Mouse (Mus musculus): ENCODE measurements at regions not wholly inside any gene's neighbourhood (a gene's known extent, or its start where the extent isn't known, plus 50 kb on each side); places are given as distances from the start of the nearest gene placed in this dataset.
A peak's percentile ranks its signal among the peaks of the same experiment; 100 is the strongest.

DNA sequence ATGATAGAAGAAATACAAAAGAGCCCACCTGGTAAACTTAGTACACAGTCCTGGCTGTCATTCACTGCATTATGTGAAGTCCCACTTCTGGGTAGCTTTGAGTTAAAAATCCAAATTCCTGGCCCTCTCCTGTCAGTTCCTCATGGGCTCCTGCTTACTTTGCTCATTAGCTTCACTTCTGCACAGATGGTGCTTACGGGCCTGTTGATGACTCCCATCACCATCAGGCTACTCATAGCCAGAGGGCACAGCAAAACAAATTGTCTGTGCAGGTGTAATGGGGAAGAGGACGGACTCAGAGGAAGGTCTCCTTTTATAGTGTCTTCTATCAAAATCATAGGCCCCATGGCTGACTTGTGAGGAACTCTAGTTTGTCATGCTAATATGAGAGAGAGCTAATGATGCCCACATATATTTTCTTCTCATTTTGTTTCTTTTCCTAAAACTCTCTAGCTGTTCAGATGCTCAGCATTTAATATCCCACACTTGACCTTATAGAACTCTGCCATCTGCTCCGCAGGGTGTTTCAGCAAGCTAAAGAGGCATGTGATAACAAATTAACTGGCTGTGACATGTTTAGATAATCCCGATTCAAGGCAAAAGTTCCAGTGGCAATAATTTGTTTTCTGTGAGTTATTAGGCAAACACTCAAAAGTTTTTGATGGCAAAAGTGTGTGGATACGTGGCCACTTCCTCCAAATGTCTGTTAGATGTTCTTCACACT lies 536.5 kb upstream of the Slit2 start:
- H3K9ac ChIP-seq, result no peak overlapping the region
- no peaks in the 10 kb centered on the region for H3K9me3 ChIP-seq
- WGBS, result 39% methylated on average over 5 of the region's 5 CpGs
- no peak overlapping the region for H3K4me3 ChIP-seq
- H3K27me3 ChIP-seq, result no peaks in the 10 kb centered on the region
- no peak for ATAC-seq (ENCODE audit: borderline replicate concordance, extremely low read depth, low FRiP score, low TSS enrichment)
- no peak overlapping the region for H3K4me2 ChIP-seq
- H3K4me1 ChIP-seq, result no peaks in the 10 kb centered on the region
- no peaks in the 10 kb centered on the region for H3K36me3 ChIP-seq
- H3K27ac ChIP-seq, result no peak overlapping the region

DNA sequence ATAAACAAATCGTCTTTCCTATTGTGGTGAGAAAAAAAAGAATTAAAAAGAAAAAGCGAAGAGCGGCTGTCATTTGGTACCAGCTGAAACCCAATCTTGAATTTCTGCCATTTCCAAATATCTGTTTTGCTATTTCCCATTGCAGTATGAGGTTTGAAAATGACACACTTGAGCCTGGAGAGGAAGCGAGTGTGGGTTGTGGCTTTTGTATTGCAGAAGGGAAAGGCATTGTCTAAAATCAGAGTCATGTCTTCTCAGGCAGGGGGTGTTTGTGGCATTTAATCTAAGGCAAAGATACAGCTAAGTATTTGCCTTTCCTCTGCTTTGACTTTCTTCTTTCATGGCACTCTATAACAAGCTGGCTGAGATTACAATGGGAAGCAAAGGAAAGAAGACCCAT lies 518.1 kb upstream of the Slit2 start:
- H3K27ac ChIP-seq, result no peak overlapping the region
- H3K9me3 ChIP-seq, result no peaks in the 10 kb centered on the region
- no peak overlapping the region for H3K4me3 ChIP-seq
- no peaks in the 10 kb centered on the region for H3K36me3 ChIP-seq
- WGBS, result 78% methylated on average over 4 of the region's 4 CpGs
- H3K4me2 ChIP-seq, result no peak overlapping the region
- H3K4me1 ChIP-seq, result no peaks in the 10 kb centered on the region
- no peaks in the 10 kb centered on the region for H3K27me3 ChIP-seq
- H3K9ac ChIP-seq, result no peak overlapping the region
- no peak for ATAC-seq (ENCODE audit: borderline replicate concordance, extremely low read depth, low FRiP score, low TSS enrichment)

DNA sequence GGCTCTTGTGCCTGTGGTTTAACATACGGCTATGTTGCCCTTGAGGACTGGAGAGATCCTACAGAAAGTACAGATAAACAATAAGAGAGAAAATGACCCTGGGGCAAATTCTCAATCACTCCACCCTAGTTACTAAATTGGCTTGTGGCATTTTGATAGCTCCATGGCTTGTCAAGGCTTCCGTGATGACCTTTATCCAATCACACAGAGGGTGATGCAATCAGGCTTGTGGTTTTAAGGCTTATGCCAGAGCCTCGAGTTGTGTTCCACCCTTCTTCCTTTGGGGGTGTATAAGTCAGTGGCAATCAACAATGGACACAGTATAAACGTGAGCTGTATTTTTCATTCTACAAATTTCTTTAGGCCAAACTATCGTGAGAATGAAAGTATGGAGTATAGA lies 513.5 kb upstream of the Slit2 start:
- WGBS, result 64% methylated on average over 5 of the region's 5 CpGs
- Histone ChIP-seq H3K27ac (no peak overlapping the region), H3K9ac (no peak overlapping the region), H3K4me1 (peaks cover 10% of the 10 kb centered on the region), H3K4me3 (no peak overlapping the region), H3K4me2 (no peak overlapping the region), H3K36me3 (no peaks in the 10 kb centered on the region), H3K27me3 (no peaks in the 10 kb centered on the region), H3K9me3 (no peaks in the 10 kb centered on the region)
- ATAC-seq (ENCODE audit: borderline replicate concordance, extremely low read depth, low FRiP score, low TSS enrichment), result no peak

DNA sequence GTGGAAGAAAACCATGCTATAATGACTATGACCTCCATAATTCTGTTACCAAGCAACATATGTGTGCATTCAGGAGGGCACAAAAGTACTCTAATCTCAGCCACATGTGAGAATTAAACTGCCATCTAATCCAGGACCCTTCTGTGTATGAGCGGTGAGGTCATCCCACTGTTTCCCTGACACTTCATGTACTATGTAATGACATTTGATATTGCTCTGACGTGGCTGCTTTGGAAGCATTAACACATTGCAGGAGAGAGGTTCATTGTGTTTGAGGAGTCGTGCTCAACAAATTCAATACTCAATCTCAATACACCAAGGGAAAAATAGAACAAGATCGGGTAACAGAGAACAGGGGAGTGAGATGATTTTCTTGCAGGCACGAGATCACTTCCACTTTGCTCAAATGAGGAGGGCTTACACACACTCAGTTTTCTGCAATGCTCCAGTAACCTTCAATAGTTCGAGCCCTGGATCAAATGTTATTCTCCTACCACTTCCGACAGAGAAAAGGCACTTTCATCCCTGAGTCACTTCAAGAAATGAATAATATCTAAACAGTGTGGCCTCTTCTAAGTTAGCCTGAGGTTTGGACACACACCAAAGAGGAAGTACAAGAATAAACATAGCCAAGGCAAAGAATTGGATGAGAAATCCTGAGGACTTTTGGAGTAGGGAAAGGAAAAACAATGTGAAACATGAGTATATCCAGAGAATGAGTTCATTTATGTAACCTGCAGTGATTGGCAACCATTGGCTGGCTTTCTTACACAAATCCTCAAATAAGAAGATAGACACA lies 510.7 kb upstream of the Slit2 start:
- Histone ChIP-seq H3K9me3 (no peaks in the 10 kb centered on the region), H3K27ac (peak overlapping the region; percentile 36; the same call in 1 of the 2 replicates), H3K27me3 (no peaks in the 10 kb centered on the region), H3K36me3 (no peaks in the 10 kb centered on the region), H3K9ac (no peak overlapping the region), H3K4me2 (no peak overlapping the region), H3K4me1 (peaks cover 10% of the 10 kb centered on the region), H3K4me3 (no peak overlapping the region)
- peak; percentile 67; the same call in 1 of the 2 replicates for ATAC-seq (ENCODE audit: borderline replicate concordance, extremely low read depth, low FRiP score, low TSS enrichment)
- WGBS, result 40% methylated on average over 7 of the region's 7 CpGs

DNA sequence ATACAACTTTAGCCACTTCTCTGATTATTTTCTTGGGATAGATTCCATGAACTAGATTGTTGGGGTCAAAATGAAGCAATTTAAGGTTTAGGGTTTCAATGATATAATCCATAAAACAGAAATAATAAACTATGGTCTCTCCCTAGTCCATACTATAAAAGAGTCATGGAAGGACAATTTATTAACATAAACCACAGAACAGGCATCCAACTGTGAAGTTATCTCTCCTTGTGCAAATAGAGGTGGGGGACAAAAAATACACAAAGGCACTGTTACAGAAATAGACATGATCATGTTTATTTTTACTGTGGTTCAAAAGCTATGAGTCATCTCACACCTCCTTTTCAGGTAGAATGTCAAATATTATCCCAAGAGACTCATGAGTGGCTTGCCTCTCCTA lies 503.0 kb upstream of the Slit2 start:
- no peak for ATAC-seq (ENCODE audit: borderline replicate concordance, extremely low read depth, low FRiP score, low TSS enrichment)
- Histone ChIP-seq H3K4me3 (no peak overlapping the region), H3K9me3 (no peaks in the 10 kb centered on the region), H3K9ac (no peak overlapping the region), H3K36me3 (no peaks in the 10 kb centered on the region), H3K27me3 (no peaks in the 10 kb centered on the region), H3K27ac (no peak overlapping the region), H3K4me2 (no peak overlapping the region), H3K4me1 (no peaks in the 10 kb centered on the region)

DNA sequence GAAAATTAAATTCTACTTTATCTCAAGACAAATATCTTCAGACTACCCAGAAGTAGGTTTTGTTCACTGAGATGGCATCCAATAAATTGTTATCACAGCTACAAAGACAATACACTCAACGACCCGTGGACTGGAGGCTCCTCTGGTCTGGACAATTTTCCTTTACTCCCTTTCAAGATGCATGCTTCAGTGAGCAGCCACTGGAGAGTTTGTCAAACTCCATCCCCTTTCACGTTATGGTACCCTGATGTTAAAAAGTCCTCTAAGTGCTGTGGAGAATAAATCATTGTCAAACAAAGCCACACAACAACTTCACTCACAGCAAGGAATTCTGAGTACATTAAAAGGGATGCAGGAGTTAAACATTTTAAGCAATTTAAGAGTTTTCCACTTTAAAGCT lies 486.7 kb upstream of the Slit2 start:
- no peak for ATAC-seq (ENCODE audit: borderline replicate concordance, extremely low read depth, low FRiP score, low TSS enrichment)
- no peaks in the 10 kb centered on the region for H3K36me3 ChIP-seq
- H3K4me1 ChIP-seq, result no peaks in the 10 kb centered on the region
- no peaks in the 10 kb centered on the region for H3K9me3 ChIP-seq
- no peaks in the 10 kb centered on the region for H3K27me3 ChIP-seq
- 28% methylated on average over 3 of the region's 3 CpGs for WGBS
- H3K4me2 ChIP-seq, result no peak overlapping the region
- H3K27ac ChIP-seq, result no peak overlapping the region
- H3K9ac ChIP-seq, result no peak overlapping the region
- no peak overlapping the region for H3K4me3 ChIP-seq

DNA sequence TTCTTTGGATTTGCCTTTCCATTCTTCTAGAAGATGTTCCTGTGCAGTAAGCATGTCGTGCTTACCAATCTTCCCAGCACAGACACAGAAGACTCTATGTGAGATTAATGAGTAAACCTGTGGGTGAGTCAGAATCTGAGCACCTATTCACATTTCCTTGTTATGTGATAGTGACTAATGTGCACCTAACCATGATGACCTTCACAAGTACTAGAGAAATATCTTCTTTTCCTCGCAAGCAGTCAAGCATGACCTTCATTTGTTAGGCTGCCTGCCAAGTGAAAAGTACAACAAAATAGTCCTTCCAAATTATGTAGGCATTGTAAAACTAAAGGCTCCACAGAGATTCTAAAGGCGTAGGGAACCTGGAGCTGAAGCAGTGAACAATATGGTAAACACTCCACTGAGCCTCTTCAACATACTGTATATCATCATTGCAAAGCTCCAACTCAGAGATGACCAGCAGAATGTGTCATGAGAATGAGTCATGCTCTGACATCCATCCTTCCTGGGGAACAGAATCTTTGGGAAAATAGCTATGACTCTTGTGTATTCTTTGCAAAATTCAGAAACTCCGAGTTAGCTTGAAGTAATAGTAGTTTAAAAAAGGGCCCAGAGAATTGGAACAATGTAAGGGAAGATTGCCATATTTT lies 480.0 kb upstream of the Slit2 start:
- H3K27ac ChIP-seq, result no peak overlapping the region
- no peak overlapping the region for H3K9ac ChIP-seq
- no peak overlapping the region for H3K4me3 ChIP-seq
- no peaks in the 10 kb centered on the region for H3K36me3 ChIP-seq
- no peaks in the 10 kb centered on the region for H3K9me3 ChIP-seq
- no peaks in the 10 kb centered on the region for H3K4me1 ChIP-seq
- no peaks in the 10 kb centered on the region for H3K27me3 ChIP-seq
- 81% methylated on average over 4 of the region's 4 CpGs for WGBS
- H3K4me2 ChIP-seq, result no peak overlapping the region
- no peak for ATAC-seq (ENCODE audit: borderline replicate concordance, extremely low read depth, low FRiP score, low TSS enrichment)

DNA sequence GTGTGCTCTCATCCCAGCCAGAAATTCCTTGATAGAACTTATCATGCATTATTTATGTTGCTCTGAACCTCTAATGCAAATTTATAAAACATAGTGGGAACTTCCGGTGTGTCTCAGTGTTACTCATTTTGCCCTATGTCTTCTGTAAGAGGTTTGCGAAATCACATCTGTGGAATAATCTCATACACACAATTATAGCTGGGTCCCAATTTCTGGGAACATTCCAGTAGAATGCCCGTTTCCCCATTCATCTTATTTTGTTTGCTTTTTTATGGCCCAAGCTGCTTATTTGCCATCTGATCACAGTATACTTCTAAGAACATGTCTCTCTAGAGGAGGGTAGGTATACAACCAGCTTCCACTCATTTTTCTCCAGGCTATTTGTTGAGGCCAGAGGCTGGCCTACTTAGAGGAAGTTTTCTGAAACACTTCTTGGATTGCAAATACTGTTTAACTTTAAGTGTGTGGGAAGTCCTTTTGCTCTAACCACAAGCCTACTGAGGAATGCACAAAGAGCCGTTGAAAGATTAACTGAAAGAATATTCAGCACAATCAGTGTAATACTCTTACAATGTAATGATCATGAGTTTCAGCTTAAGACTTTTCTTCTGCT lies 474.1 kb upstream of the Slit2 start:
- Histone ChIP-seq H3K9ac (no peak overlapping the region), H3K27me3 (no peaks in the 10 kb centered on the region), H3K4me2 (no peak overlapping the region), H3K4me1 (0 out of 2 replicates have a peak, but pooled peaks cover 4% of the 10 kb centered on the region), H3K36me3 (no peaks in the 10 kb centered on the region), H3K4me3 (no peak overlapping the region), H3K9me3 (no peaks in the 10 kb centered on the region), H3K27ac (peak overlapping the region; percentile 44)
- no peak; the same call in 1 of the 2 replicates for ATAC-seq (ENCODE audit: borderline replicate concordance, extremely low read depth, low FRiP score, low TSS enrichment)
- WGBS, result 43% methylated on average over 4 of the region's 4 CpGs

DNA sequence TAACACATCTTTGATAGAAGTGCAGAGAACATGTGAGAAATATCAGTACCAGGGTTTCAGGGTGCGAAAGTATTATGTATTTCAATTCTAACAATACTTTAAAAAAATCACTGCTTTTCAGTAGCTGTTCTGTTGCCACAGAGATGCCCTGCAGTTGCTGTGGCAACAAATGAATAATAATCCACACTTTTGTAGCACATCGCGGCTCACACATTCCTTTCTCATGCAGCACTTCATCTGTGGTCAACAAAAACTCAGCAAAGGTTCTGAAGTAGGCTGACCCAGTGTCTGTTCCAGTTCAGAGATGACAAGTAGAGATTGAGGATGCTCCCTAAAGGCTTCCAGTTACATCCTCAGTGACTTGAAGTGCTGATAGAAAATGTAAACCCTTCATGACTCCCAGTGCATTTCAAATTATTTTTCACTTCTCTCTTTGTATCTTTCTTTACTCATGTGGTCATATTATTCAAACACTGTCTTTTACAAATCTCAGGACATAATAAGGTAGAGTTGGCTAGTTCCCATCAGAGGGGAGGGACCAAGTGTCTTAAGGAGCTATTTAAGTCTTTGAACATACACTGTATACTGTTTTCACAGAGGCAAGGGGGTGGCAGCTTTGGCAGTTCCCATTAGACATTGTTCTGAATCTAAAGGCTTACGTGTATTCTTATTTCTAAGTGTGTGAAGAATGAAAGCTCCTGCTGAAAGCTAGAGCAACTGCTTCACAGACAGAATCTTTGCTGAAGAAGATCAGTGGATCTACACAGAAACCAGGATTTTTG lies 460.6 kb upstream of the Slit2 start:
- H3K4me1 ChIP-seq, result no peaks in the 10 kb centered on the region
- H3K27me3 ChIP-seq, result no peaks in the 10 kb centered on the region
- H3K9ac ChIP-seq, result no peak overlapping the region

DNA sequence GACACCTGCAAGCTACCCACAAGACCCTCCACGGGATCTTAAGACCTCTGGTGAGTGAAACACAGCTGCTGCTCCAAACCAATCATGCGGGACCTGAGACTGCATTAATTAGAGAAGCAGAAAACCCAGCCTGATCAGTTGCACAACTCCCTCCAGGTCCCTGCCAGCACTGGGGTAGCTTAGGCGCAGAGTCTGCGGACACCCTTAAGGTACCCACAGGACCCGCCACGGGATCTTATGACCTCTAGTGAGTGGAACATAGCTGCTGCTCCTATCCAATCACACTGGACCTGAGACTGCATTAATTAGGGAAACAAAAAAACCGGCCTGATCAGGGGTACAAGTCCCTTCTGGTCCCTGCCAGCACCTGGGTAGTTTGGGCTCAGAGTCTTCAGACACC lies 454.3 kb upstream of the Slit2 start:
- Histone ChIP-seq H3K9ac (no peak overlapping the region), H3K4me1 (no peaks in the 10 kb centered on the region), H3K4me2 (no peak overlapping the region), H3K36me3 (no peaks in the 10 kb centered on the region), H3K4me3 (no peak overlapping the region), H3K9me3 (no peaks in the 10 kb centered on the region), H3K27ac (no peak overlapping the region), H3K27me3 (no peaks in the 10 kb centered on the region)
- WGBS, result 90% methylated on average over 7 of the region's 7 CpGs
- ATAC-seq (ENCODE audit: borderline replicate concordance, extremely low read depth, low FRiP score, low TSS enrichment), result no peak

More for the DNA sequence above, 460.6 kb upstream of the Slit2 start:
- Histone ChIP-seq H3K9me3 (no peaks in the 10 kb centered on the region), H3K36me3 (no peaks in the 10 kb centered on the region), H3K4me2 (no peak overlapping the region), H3K4me3 (no peak overlapping the region), H3K27ac (no peak overlapping the region)
- ATAC-seq (ENCODE audit: borderline replicate concordance, extremely low read depth, low FRiP score, low TSS enrichment), result no peak
- 55% methylated on average over 4 of the region's 4 CpGs for WGBS

DNA sequence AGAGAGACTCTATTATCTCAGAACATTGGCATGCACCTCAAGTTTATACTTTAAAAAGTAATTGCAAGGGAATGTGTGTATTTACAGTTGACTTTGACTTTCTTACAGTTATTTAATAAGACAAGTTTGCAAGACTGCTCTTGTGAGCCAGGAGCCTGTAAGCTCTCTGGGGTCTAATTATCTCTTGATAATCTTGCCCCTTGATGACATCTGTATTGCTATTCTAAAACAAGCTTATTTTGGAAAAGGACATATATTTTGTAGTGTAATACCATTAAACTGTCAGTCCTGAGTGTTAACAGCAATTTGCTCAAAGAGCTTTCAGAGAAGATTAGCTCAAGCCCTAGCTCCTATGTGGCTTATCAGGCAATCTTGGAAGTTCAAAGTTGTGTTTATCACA lies 445.4 kb upstream of the Slit2 start:
- Histone ChIP-seq H3K4me2 (no peak overlapping the region), H3K27ac (no peak overlapping the region), H3K9me3 (no peaks in the 10 kb centered on the region), H3K9ac (no peak overlapping the region), H3K4me1 (0 out of 2 replicates have a peak, but pooled peaks cover 4% of the 10 kb centered on the region), H3K27me3 (no peaks in the 10 kb centered on the region), H3K36me3 (no peaks in the 10 kb centered on the region), H3K4me3 (no peak overlapping the region)
- no peak for ATAC-seq (ENCODE audit: borderline replicate concordance, extremely low read depth, low FRiP score, low TSS enrichment)

All from lung, embryonic 15.5 days (tissue).